In the genomic region with DNA sequence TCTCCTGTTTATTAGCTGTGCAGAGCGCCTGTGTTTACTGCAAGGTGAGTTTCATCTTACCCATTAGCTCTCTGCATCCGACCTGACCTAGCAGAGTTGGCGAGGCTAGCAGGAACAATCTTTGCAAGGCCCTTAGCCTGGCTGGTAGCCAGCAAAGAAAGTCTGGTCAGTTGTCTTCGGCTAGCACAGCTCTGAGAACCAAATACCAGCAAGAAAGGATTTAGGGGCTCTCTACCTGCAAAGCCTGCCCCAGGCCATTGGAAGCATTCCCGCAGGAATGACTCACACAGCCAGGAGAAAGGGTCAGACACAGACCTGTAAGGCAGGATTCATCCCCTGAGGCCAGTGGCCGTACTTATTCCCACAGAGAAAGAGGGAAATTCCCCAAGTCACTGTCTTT, we compare ENCODE assay signal across 11 mouse cellular contexts. TPM values are rescaled to one million over a fixed set of nuclear protein-coding genes. Genes with fewer than 3 reads are reported as not detected.
DNase-seq lines count a peak whose midpoint lies in the region; ATAC-seq and TF ChIP-seq lines count a peak whose summit lies in the region.
"Had no signal": no experiment of that assay in that cellular context is flagged by ENCODE, and none has a peak within 500 bp of the region (broad histone marks: within the 10 kb centered on the region; RNA-seq: fewer than 3 reads in every experiment).

No protein-coding gene starts in this region.

- DNase-seq in kidney, adult 18-20 months = peak; percentile 27
- DNase-seq in adrenal gland, adult 18-20 months (ENCODE audit: low spot score in 2 of 2) = peak; percentile 44 to 47
- peak; percentile 52 to 73 for DNase-seq in cerebellum, postnatal 25 days
- DNase-seq in thymus, postnatal 25 days = no peak

- no peak overlapping the region for H3K4me3 ChIP-seq in kidney, embryonic 16.5 days (ENCODE audit: low read length)
- H3K4me3 ChIP-seq in ES-Bruce4 (ENCODE audit: low read depth, low read length) = no peak overlapping the region
- H3K4me3 ChIP-seq in forebrain, embryonic 12.5 days (replicated peaks) = no peak overlapping the region
- H3K4me3 ChIP-seq: limb, embryonic 15.5 days; myocyte had no signal

- H3K9me3 ChIP-seq in kidney, embryonic 16.5 days (ENCODE audit: low read length) = no peaks in the 10 kb centered on the region
- no peaks in the 10 kb centered on the region for H3K9me3 ChIP-seq in ES-Bruce4 (replicated peaks; ENCODE audit: control insufficient read depth, insufficient read depth, low read length, poor library complexity, severe bottlenecking)
- no peaks in the 10 kb centered on the region for H3K9me3 ChIP-seq in forebrain, embryonic 12.5 days
- H3K9me3 ChIP-seq: limb, embryonic 15.5 days had no signal

- TF ChIP-seq CTCF in ES-Bruce4 (IDR thresholded peaks at IDR 0.05; ENCODE audit: low read depth, low read length) = no peak

- H3K4me2 ChIP-seq in kidney, embryonic 16.5 days (replicated peaks; ENCODE audit: low read depth, low read length) = no peak overlapping the region
- no peak overlapping the region for H3K4me2 ChIP-seq in forebrain, embryonic 12.5 days
- H3K4me2 ChIP-seq: limb, embryonic 15.5 days had no signal

- no peak for TF ChIP-seq POLR2A in ES-Bruce4 (IDR thresholded peaks at IDR 0.05; ENCODE audit: insufficient read depth, low read length)

- no peaks in the 10 kb centered on the region for H3K4me1 ChIP-seq in kidney, embryonic 16.5 days (ENCODE audit: insufficient read depth, low read length)
- peaks cover 2% of the 10 kb centered on the region for H3K4me1 ChIP-seq in ES-Bruce4 (ENCODE audit: control insufficient read depth, insufficient read depth, low read length)
- no peaks in the 10 kb centered on the region for H3K4me1 ChIP-seq in forebrain, embryonic 12.5 days

- H3K9ac ChIP-seq in kidney, embryonic 16.5 days (replicated peaks; ENCODE audit: low read length) = no peak overlapping the region
- H3K9ac ChIP-seq in ES-Bruce4 (ENCODE audit: low read depth, poor library complexity, severe bottlenecking) = no peak overlapping the region
- no peak overlapping the region for H3K9ac ChIP-seq in forebrain, embryonic 12.5 days
- H3K9ac ChIP-seq: limb, embryonic 15.5 days had no signal

- WGBS in kidney, embryonic 16.5 days = 65% methylated on average over 6 of the region's 6 CpGs
- 86% methylated on average over 6 of the region's 6 CpGs for WGBS in forebrain, embryonic 12.5 days

- no peak for ATAC-seq in kidney, embryonic 16.5 days (ENCODE audit: low FRiP score, low TSS enrichment)
- no peak for ATAC-seq in megakaryocyte progenitor cell, adult 5-6 weeks (replicated peaks; ENCODE audit: poor library complexity)
- no peak for ATAC-seq in forebrain, embryonic 12.5 days (ENCODE audit: low FRiP score)

- 0 out of 2 replicates have a peak, but pooled peaks cover 3% of the 10 kb centered on the region for H3K36me3 ChIP-seq in kidney, embryonic 16.5 days (ENCODE audit: insufficient read depth, low read length)
- no peaks in the 10 kb centered on the region for H3K36me3 ChIP-seq in ES-Bruce4 (ENCODE audit: control insufficient read depth, insufficient read depth, low read length, poor library complexity, severe bottlenecking)
- H3K36me3 ChIP-seq in forebrain, embryonic 12.5 days (replicated peaks) = no peaks in the 10 kb centered on the region; the same call in 1 of the 2 replicates

- no peaks in the 10 kb centered on the region for H3K27me3 ChIP-seq in kidney, embryonic 16.5 days (ENCODE audit: insufficient read depth, low read length)
- no peaks in the 10 kb centered on the region for H3K27me3 ChIP-seq in ES-Bruce4 (ENCODE audit: control insufficient read depth, insufficient read depth, low read length, poor library complexity, severe bottlenecking)
- H3K27me3 ChIP-seq in forebrain, embryonic 12.5 days = no peaks in the 10 kb centered on the region
- H3K27me3 ChIP-seq: limb, embryonic 15.5 days had no signal

- TF ChIP-seq EP300 in ES-Bruce4 (IDR thresholded peaks at IDR 0.05; ENCODE audit: insufficient read depth, low read depth, low read length) = peak; percentile 67; the same call in 1 of the 2 replicates

- no peak overlapping the region for H3K27ac ChIP-seq in kidney, embryonic 16.5 days (ENCODE audit: low read length)
- peak overlapping the region; percentile 16; the same call in 1 of the 2 replicates for H3K27ac ChIP-seq in ES-Bruce4 (ENCODE audit: insufficient read depth, low read length)
- no peak overlapping the region for H3K27ac ChIP-seq in forebrain, embryonic 12.5 days
- H3K27ac ChIP-seq: limb, embryonic 15.5 days had no signal

RNA-seq across cellular contexts. Expression of gene Mras, which starts 36.4 kb away (rescaled TPM):
- 10.7 and 15.7 TPM in 2 replicates for polyA plus RNA-seq in kidney, embryonic 16.5 days (2015; fragmentation: Nextera tagmentation; extraction: Ambion mirVana)
- polyA plus RNA-seq in ES-Bruce4 (2011; ENCODE audit: insufficient read depth, insufficient read length, low read depth, missing spikeins) = 6.0 and 7.9 TPM in 2 replicates
- total RNA-seq in adrenal gland, adult 18-20 months (2021) = 10 to 100 TPM; 59.9 to 92.3 TPM
- total RNA-seq in megakaryocyte progenitor cell, adult 5-6 weeks (2015) = 4.7 and 5.1 TPM in 2 replicates
- total RNA-seq in megakaryocyte progenitor cell, adult 5-6 weeks (2017) = 4.1 and 5.2 TPM in 2 replicates
- 23.8 and 26.3 TPM in 2 replicates for polyA plus RNA-seq in forebrain, embryonic 12.5 days (2016; fragmentation: Nextera tagmentation; extraction: Ambion mirVana)

RNA-seq across cellular contexts. Expression of gene Esyt3, which starts 42.4 kb away (rescaled TPM):
- 0.32 and 1.2 TPM in 2 replicates for polyA plus RNA-seq in kidney, embryonic 16.5 days (2015; fragmentation: Nextera tagmentation; extraction: Ambion mirVana)
- 4.9 and 5.8 TPM in 2 replicates for polyA plus RNA-seq in ES-Bruce4 (2011; ENCODE audit: insufficient read depth, insufficient read length, low read depth, missing spikeins)
- 1 to 10 TPM in 1 of 2 experiments, under 1 TPM in 1; 0.36 to 1.3 TPM for total RNA-seq in adrenal gland, adult 18-20 months (2021)
- not detected in 2 replicates for total RNA-seq in megakaryocyte progenitor cell, adult 5-6 weeks (2015)
- not detected in 2 replicates for total RNA-seq in megakaryocyte progenitor cell, adult 5-6 weeks (2017)
- polyA plus RNA-seq in forebrain, embryonic 12.5 days (2016; fragmentation: Nextera tagmentation; extraction: Ambion mirVana) = 0.22 and 0.26 TPM in 2 replicates
- total RNA-seq: gastrocnemius, adult 8-10 months had no signal

RNA-seq across cellular contexts. Expression of gene Nme9, which starts 50.5 kb away (rescaled TPM):
- 0.23 TPM in 1 of 2 replicates, not detected in the other for polyA plus RNA-seq in kidney, embryonic 16.5 days (2015; fragmentation: Nextera tagmentation; extraction: Ambion mirVana)
- not detected in 2 replicates for polyA plus RNA-seq in ES-Bruce4 (2011; ENCODE audit: insufficient read depth, insufficient read length, low read depth, missing spikeins)
- total RNA-seq in adrenal gland, adult 18-20 months (2021) = not detected
- total RNA-seq in megakaryocyte progenitor cell, adult 5-6 weeks (2015) = not detected in 2 replicates
- total RNA-seq in megakaryocyte progenitor cell, adult 5-6 weeks (2017) = not detected in 2 replicates
- polyA plus RNA-seq in forebrain, embryonic 12.5 days (2016; fragmentation: Nextera tagmentation; extraction: Ambion mirVana) = 0.31 and 0.42 TPM in 2 replicates
- total RNA-seq: gastrocnemius, adult 8-10 months had no signal
- polyA plus RNA-seq: limb, embryonic 15.5 days; myocyte had no signal
